ENCODE assay signal across 27 mouse cellular contexts in genomic region chr4:134897256-134897655, GRCm38 (mm10). TPM values are rescaled to one million over a fixed set of nuclear protein-coding genes. Genes with fewer than 3 reads are reported as not detected.
DNase-seq lines count a peak whose midpoint lies in the region; ATAC-seq and TF ChIP-seq lines count a peak whose summit lies in the region.
"Had no signal": no experiment of that assay in that cellular context is flagged by ENCODE, and none has a peak within 500 bp of the region (broad histone marks: within the 10 kb centered on the region; RNA-seq: fewer than 3 reads in every experiment).

No protein-coding gene starts in this region.

- H3K27ac ChIP-seq in liver, adult 2 months (replicated peaks; ENCODE audit: insufficient read depth, low read depth, low read length): no peak overlapping the region
- H3K27ac ChIP-seq in liver, embryonic 11.5 days (ENCODE audit: low read depth, low read length): no peak overlapping the region
- no peak overlapping the region for H3K27ac ChIP-seq in liver, embryonic 13.5 days
- H3K27ac ChIP-seq: heart, embryonic 10.5 days; heart, embryonic 15.5 days; layer of hippocampus, adult 2 months; limb, embryonic 10.5 days; limb, embryonic 15.5 days; midbrain, embryonic 12.5 days; neural tube, embryonic 13.5 days had no signal

- no peaks in the 10 kb centered on the region for H3K9me3 ChIP-seq in liver, embryonic 11.5 days (ENCODE audit: control insufficient read depth, low read length)
- H3K9me3 ChIP-seq in liver, embryonic 13.5 days (replicated peaks): no peaks in the 10 kb centered on the region
- H3K9me3 ChIP-seq: heart, embryonic 10.5 days; heart, embryonic 15.5 days; limb, embryonic 10.5 days; limb, embryonic 15.5 days; midbrain, embryonic 12.5 days; neural tube, embryonic 13.5 days had no signal

- no peak overlapping the region for H3K4me3 ChIP-seq in liver, adult 2 months (ENCODE audit: insufficient read depth, low read depth, low read length)
- no peak overlapping the region for H3K4me3 ChIP-seq in liver, embryonic 11.5 days (ENCODE audit: low read depth, low read length)
- no peak overlapping the region for H3K4me3 ChIP-seq in liver, embryonic 13.5 days (replicated peaks)
- H3K4me3 ChIP-seq: heart, embryonic 10.5 days; heart, embryonic 15.5 days; layer of hippocampus, adult 2 months; limb, embryonic 10.5 days; limb, embryonic 15.5 days; midbrain, embryonic 12.5 days; neural tube, embryonic 13.5 days had no signal

- no peaks in the 10 kb centered on the region for H3K27me3 ChIP-seq in liver, adult 2 months (ENCODE audit: control insufficient read depth, insufficient read depth, low read length)
- H3K27me3 ChIP-seq in liver, embryonic 11.5 days (replicated peaks; ENCODE audit: control insufficient read depth, insufficient read depth, low read length): no peaks in the 10 kb centered on the region
- no peaks in the 10 kb centered on the region for H3K27me3 ChIP-seq in liver, embryonic 13.5 days
- H3K27me3 ChIP-seq: CH12.LX; heart, embryonic 15.5 days; limb, embryonic 15.5 days; midbrain, embryonic 12.5 days; neural tube, embryonic 13.5 days had no signal

- no peak for TF ChIP-seq CTCF in liver, adult 2 months (IDR thresholded peaks at IDR 0.05; ENCODE audit: low read depth, low read length)

- TF ChIP-seq POLR2A in liver, adult 2 months (IDR thresholded peaks at IDR 0.05; ENCODE audit: extremely low read depth, insufficient read depth, low read length): no peak

- H3K4me2 ChIP-seq in liver, embryonic 11.5 days: no peak overlapping the region
- no peak overlapping the region for H3K4me2 ChIP-seq in liver, embryonic 13.5 days
- H3K4me2 ChIP-seq: heart, embryonic 15.5 days; limb, embryonic 15.5 days; lung, embryonic 14.5 days; midbrain, embryonic 12.5 days; neural tube, embryonic 13.5 days had no signal

- peak; percentile 75 for DNase-seq in liver, adult 2 months (ENCODE audit: extremely low read depth, low read depth, low spot score)
- no peak for DNase-seq in liver, embryonic 11.5 days (ENCODE audit: low spot score)
- peak; percentile 87 for DNase-seq in adrenal gland, adult 8-10 months
- DNase-seq in adrenal gland, postnatal 25 days: peak; percentile 64
- no peak for DNase-seq in liver, embryonic 13.5 days
- no peak for DNase-seq in testis, postnatal 10 days (ENCODE audit: low spot score)
- no peak for DNase-seq in left cerebral cortex, postnatal 4 days
- no peak for DNase-seq in layer of hippocampus, postnatal 10 days (ENCODE audit: low spot score in 2 of 2)
- DNase-seq: cerebellum, adult 11 months; cerebellum, adult 9-11 months; gastrocnemius, postnatal 25 days; heart, adult 11 months; lung, embryonic 14.5 days; lung, postnatal 14 days had no signal

- no peaks in the 10 kb centered on the region for H3K79me2 ChIP-seq in liver, adult 2 months (ENCODE audit: control insufficient read depth, insufficient read depth, low read length)

- no peak overlapping the region for H3K9ac ChIP-seq in liver, adult 2 months (ENCODE audit: low read depth, low read length)
- H3K9ac ChIP-seq in liver, embryonic 11.5 days (ENCODE audit: low read depth, low read length): no peak overlapping the region
- no peak overlapping the region for H3K9ac ChIP-seq in liver, embryonic 13.5 days
- H3K9ac ChIP-seq: heart, embryonic 15.5 days; limb, embryonic 15.5 days; lung, embryonic 14.5 days; midbrain, embryonic 12.5 days; neural tube, embryonic 13.5 days had no signal

- H3K36me3 ChIP-seq in liver, adult 2 months (ENCODE audit: control insufficient read depth, insufficient read depth, low read length): peaks cover 35% of the 10 kb centered on the region
- peaks cover 26% of the 10 kb centered on the region for H3K36me3 ChIP-seq in liver, embryonic 11.5 days (ENCODE audit: control insufficient read depth, insufficient read depth, low read length)
- H3K36me3 ChIP-seq in liver, embryonic 13.5 days: peaks cover 100% of the 10 kb centered on the region

- ATAC-seq in liver, embryonic 11.5 days (replicated peaks; ENCODE audit: low FRiP score): no peak; the same call in 1 of the 2 replicates
- peak; percentile 30; the same call in 1 of the 2 replicates for ATAC-seq in liver, embryonic 13.5 days (ENCODE audit: low read depth)
- ATAC-seq: activated CD4-positive, CD25-positive, alpha-beta regulatory T cell, adult 4 months; forebrain, embryonic 14.5 days; hindbrain, embryonic 16.5 days had no signal

- WGBS in liver, adult 2 months: 20% methylated on average over 6 of the region's 6 CpGs
- 86% methylated on average over 6 of the region's 6 CpGs for WGBS in liver, embryonic 11.5 days
- WGBS in liver, embryonic 13.5 days (ENCODE audit: insufficient replicate concordance): 92% methylated on average over 6 of the region's 6 CpGs

- H3K4me1 ChIP-seq in liver, adult 2 months (ENCODE audit: control insufficient read depth, insufficient read depth, low read length): peaks cover 1% of the 10 kb centered on the region; the same call in 1 of the 2 replicates
- no peaks in the 10 kb centered on the region for H3K4me1 ChIP-seq in liver, embryonic 11.5 days (replicated peaks; ENCODE audit: control insufficient read depth, insufficient read depth, low read length)
- H3K4me1 ChIP-seq in liver, embryonic 13.5 days (replicated peaks): no peaks in the 10 kb centered on the region
- H3K4me1 ChIP-seq: heart, embryonic 10.5 days; heart, embryonic 15.5 days; limb, embryonic 10.5 days; limb, embryonic 15.5 days; neural tube, embryonic 13.5 days had no signal

- intact Hi-C loops in left cerebral cortex, postnatal 4 days (cut with DNase I): no loop called here

RNA-seq across cellular contexts. Expression of gene Tmem50a, which starts 17.6 kb away (rescaled TPM):
- 109 and 115 TPM in 2 replicates for total RNA-seq in liver, adult 2 months (2014; rRNA removed)
- 90.6 and 92.7 TPM in 2 replicates for polyA plus RNA-seq in liver, adult 2 months (2012; rRNA removed)
- 129 and 131 TPM in 2 replicates for polyA plus RNA-seq in liver, embryonic 11.5 days (2014; fragmentation: Nextera tagmentation; extraction: Ambion mirVana)
- 100 to 1,000 TPM; 200 to 410 (median 314) TPM for total RNA-seq in adrenal gland, adult 8-10 months (2022)
- 337 and 444 TPM in 2 replicates for total RNA-seq in adrenal gland, postnatal 25 days (2021)
- polyA plus RNA-seq in liver, embryonic 13.5 days (2015; fragmentation: Nextera tagmentation; extraction: Ambion mirVana): 83.1 and 92.7 TPM in 2 replicates
- total RNA-seq in left cerebral cortex, postnatal 4 days (2021): 100 to 1,000 TPM; 117 to 120 TPM
- total RNA-seq in layer of hippocampus, postnatal 10 days (2021): 100 to 1,000 TPM; 116 to 123 TPM

RNA-seq across cellular contexts. Expression of gene Rsrp1, which starts 26.1 kb away (rescaled TPM):
- total RNA-seq in liver, adult 2 months (2014; rRNA removed): 200 and 206 TPM in 2 replicates
- polyA plus RNA-seq in liver, adult 2 months (2012; rRNA removed): 345 and 403 TPM in 2 replicates
- 360 and 390 TPM in 2 replicates for polyA plus RNA-seq in liver, embryonic 11.5 days (2014; fragmentation: Nextera tagmentation; extraction: Ambion mirVana)
- total RNA-seq in adrenal gland, adult 8-10 months (2022): 100 to 1,000 TPM; 450 to 493 (median 461) TPM
- 603 and 640 TPM in 2 replicates for total RNA-seq in adrenal gland, postnatal 25 days (2021)
- polyA plus RNA-seq in liver, embryonic 13.5 days (2015; fragmentation: Nextera tagmentation; extraction: Ambion mirVana): 232 and 286 TPM in 2 replicates
- total RNA-seq in left cerebral cortex, postnatal 4 days (2021): 100 to 1,000 TPM; 231 to 238 TPM
- 100 to 1,000 TPM; 245 to 279 TPM for total RNA-seq in layer of hippocampus, postnatal 10 days (2021)

RNA-seq across cellular contexts. Expression of gene Rhd, which starts 32.9 kb away (rescaled TPM):
- not detected in 2 replicates for total RNA-seq in liver, adult 2 months (2014; rRNA removed)
- polyA plus RNA-seq in liver, adult 2 months (2012; rRNA removed): not detected in 2 replicates
- 213 and 235 TPM in 2 replicates for polyA plus RNA-seq in liver, embryonic 11.5 days (2014; fragmentation: Nextera tagmentation; extraction: Ambion mirVana)
- total RNA-seq in adrenal gland, adult 8-10 months (2022): 1 to 10 TPM in 1 of 4 experiments, under 1 TPM in 1, not detected in 2; 0.84 to 1.1 TPM
- 0.33 TPM in 1 of 2 replicates, not detected in the other for total RNA-seq in adrenal gland, postnatal 25 days (2021)
- 545 and 561 TPM in 2 replicates for polyA plus RNA-seq in liver, embryonic 13.5 days (2015; fragmentation: Nextera tagmentation; extraction: Ambion mirVana)
- total RNA-seq in left cerebral cortex, postnatal 4 days (2021): not detected
- not detected for total RNA-seq in layer of hippocampus, postnatal 10 days (2021)
- total RNA-seq: gastrocnemius, adult 18-20 months; gastrocnemius, postnatal 25 days; layer of hippocampus, adult 2 months; layer of hippocampus, postnatal 25 days had no signal

RNA-seq across cellular contexts. Expression of gene Syf2, which starts 33.4 kb away (rescaled TPM):
- 34.4 and 48.0 TPM in 2 replicates for total RNA-seq in liver, adult 2 months (2014; rRNA removed)
- 11.8 and 12.2 TPM in 2 replicates for polyA plus RNA-seq in liver, adult 2 months (2012; rRNA removed)
- polyA plus RNA-seq in liver, embryonic 11.5 days (2014; fragmentation: Nextera tagmentation; extraction: Ambion mirVana): 83.9 and 89.4 TPM in 2 replicates
- 100 to 1,000 TPM in 1 of 4 experiments, 10 to 100 TPM in 3; 80.6 to 102 (median 92.5) TPM for total RNA-seq in adrenal gland, adult 8-10 months (2022)
- total RNA-seq in adrenal gland, postnatal 25 days (2021): 109 TPM in 2 replicates
- 61.7 and 77.5 TPM in 2 replicates for polyA plus RNA-seq in liver, embryonic 13.5 days (2015; fragmentation: Nextera tagmentation; extraction: Ambion mirVana)
- total RNA-seq in left cerebral cortex, postnatal 4 days (2021): 10 to 100 TPM; 37.5 to 40.4 TPM
- 10 to 100 TPM; 42.1 to 45.0 TPM for total RNA-seq in layer of hippocampus, postnatal 10 days (2021)

RNA-seq across cellular contexts. Expression of gene Maco1, which starts 44.1 kb away (rescaled TPM):
- 22.3 and 28.0 TPM in 2 replicates for total RNA-seq in liver, adult 2 months (2014; rRNA removed)
- 6.4 and 7.3 TPM in 2 replicates for polyA plus RNA-seq in liver, adult 2 months (2012; rRNA removed)
- polyA plus RNA-seq in liver, embryonic 11.5 days (2014; fragmentation: Nextera tagmentation; extraction: Ambion mirVana): 26.3 and 28.3 TPM in 2 replicates
- total RNA-seq in adrenal gland, adult 8-10 months (2022): 10 to 100 TPM; 36.2 to 51.0 (median 47.8) TPM
- 39.2 and 40.0 TPM in 2 replicates for total RNA-seq in adrenal gland, postnatal 25 days (2021)
- 19.0 and 23.3 TPM in 2 replicates for polyA plus RNA-seq in liver, embryonic 13.5 days (2015; fragmentation: Nextera tagmentation; extraction: Ambion mirVana)
- total RNA-seq in left cerebral cortex, postnatal 4 days (2021): 10 to 100 TPM; 82.5 to 84.3 TPM
- 10 to 100 TPM; 48.2 to 52.1 TPM for total RNA-seq in layer of hippocampus, postnatal 10 days (2021)

Comparison
In these comparisons a context has a peak if more than half of its experiments do, and no peak if none do; other contexts are left out.
1. DNase-seq: peak in liver, adult 2 months (single experiment), adrenal gland, adult 8-10 months (single experiment) and adrenal gland, postnatal 25 days (single experiment); none in liver, embryonic 11.5 days (single experiment), liver, embryonic 13.5 days (single experiment), testis, postnatal 10 days (single experiment), left cerebral cortex, postnatal 4 days (single experiment) and layer of hippocampus, postnatal 10 days (0 of 2).